Mouse (Mus musculus): ENCODE results near the gene Gm36210.

The Gm36210 gene

GRCm38 (mm10) chr7:4922931-4923565 lies 16.7 kb upstream of the Gm36210 start:
- no peak for DNase-seq (ENCODE audit: low spot score in 2 of 2)

- DNase-seq (ENCODE audit: low spot score in 2 of 2), result peak in 1 of 2 experiments; percentile 46
These were observed 16.2 kb upstream of the Gm36210 start for GRCm38 (mm10) chr7:4922508-4922907.

- DNase-seq (ENCODE audit: low spot score in 2 of 2), result no peak
These were observed 15.6 kb upstream of the Gm36210 start, which contains the start of gene Nat14 for GRCm38 (mm10) chr7:4921824-4922482. Nat14 (plus strand) TSS chr7:4922028.

- no peak for DNase-seq (ENCODE audit: low spot score in 2 of 2)
These were observed 14.9 kb upstream of the Gm36210 start for GRCm38 (mm10) chr7:4920976-4921823.

GRCm38 (mm10) chr7:4920496-4920895 lies 14.2 kb upstream of the Gm36210 start:
- no peak for DNase-seq (ENCODE audit: low spot score in 2 of 2)

GRCm38 (mm10) chr7:4919971-4920370 lies 13.7 kb upstream of the Gm36210 start:
- no peak for DNase-seq (ENCODE audit: low spot score in 2 of 2)

GRCm38 (mm10) chr7:4919096-4919495 lies 12.8 kb upstream of the Gm36210 start:
- DNase-seq (ENCODE audit: low spot score in 2 of 2), result no peak

- DNase-seq (ENCODE audit: low spot score in 2 of 2), result no peak
These were observed 12.4 kb upstream of the Gm36210 start for GRCm38 (mm10) chr7:4918681-4919080.

GRCm38 (mm10) chr7:4917494-4917893 lies 11.2 kb upstream of the Gm36210 start:
- no peak for DNase-seq (ENCODE audit: low spot score in 2 of 2)

GRCm38 (mm10) chr7:4915669-4916416 lies 9.5 kb upstream of the Gm36210 start:
- peak in 1 of 2 experiments; percentile 44 for DNase-seq (ENCODE audit: low spot score in 2 of 2)

GRCm38 (mm10) chr7:4915007-4915665 lies 8.8 kb upstream of the Gm36210 start, which contains the start of gene Zfp628:
Zfp628 (plus strand) TSS chr7:4915217.
- DNase-seq (ENCODE audit: low spot score in 2 of 2), result peak; percentile 92 to 98

GRCm38 (mm10) chr7:4912248-4912647 lies 5.9 kb upstream of the Gm36210 start:
- no peak for DNase-seq (ENCODE audit: low spot score in 2 of 2)

GRCm38 (mm10) chr7:4911561-4911960 lies 5.2 kb upstream of the Gm36210 start:
- DNase-seq (ENCODE audit: low spot score in 2 of 2), result peak in 1 of 2 experiments; percentile 61

GRCm38 (mm10) chr7:4902404-4902803 lies 3.9 kb downstream of the Gm36210 start:
- no peak for DNase-seq (ENCODE audit: low spot score in 2 of 2)

GRCm38 (mm10) chr7:4901171-4901570 lies 5.1 kb downstream of the Gm36210 start:
- DNase-seq (ENCODE audit: low spot score in 2 of 2), result peak in 1 of 2 experiments; percentile 53

GRCm38 (mm10) chr7:4900523-4900851 lies 5.8 kb downstream of the Gm36210 start:
- no peak for DNase-seq (ENCODE audit: low spot score in 2 of 2)

- DNase-seq (ENCODE audit: low spot score in 2 of 2), result no peak
These were observed 6.4 kb downstream of the Gm36210 start for GRCm38 (mm10) chr7:4899649-4900522.

GRCm38 (mm10) chr7:4898851-4899648 lies 7.3 kb downstream of the Gm36210 start:
- DNase-seq (ENCODE audit: low spot score in 2 of 2), result no peak

- no peak for DNase-seq (ENCODE audit: low spot score in 2 of 2)
These were observed 11.1 kb downstream of the Gm36210 start for GRCm38 (mm10) chr7:4895186-4895585.
